In the genomic region with DNA sequence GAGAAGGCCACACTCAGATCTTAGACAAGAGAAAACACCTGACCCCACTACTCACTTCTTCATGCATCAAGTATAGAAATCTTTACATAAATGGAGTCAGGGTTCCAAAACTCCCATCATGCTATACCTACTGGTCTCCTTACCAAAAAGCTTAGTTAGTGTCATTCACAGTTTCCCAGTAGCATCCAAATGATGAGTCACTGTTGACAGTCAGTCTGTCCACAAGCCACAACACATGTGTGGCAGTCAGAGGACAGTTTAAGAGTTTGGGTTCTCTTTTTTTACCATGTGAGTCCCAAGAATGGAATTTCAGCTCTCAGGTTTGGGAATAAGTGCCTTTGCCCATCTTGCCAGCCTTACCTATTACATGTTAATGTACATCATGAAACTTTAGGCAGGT, we compare ENCODE assay signal across 20 mouse cellular contexts. TPM values are rescaled to one million over a fixed set of nuclear protein-coding genes. Genes with fewer than 3 reads are reported as not detected.
"Had no signal": no experiment of that assay in that cellular context is flagged by ENCODE, and none has a peak within 500 bp of the region (broad histone marks: within the 10 kb centered on the region; RNA-seq: fewer than 3 reads in every experiment).

No protein-coding gene starts in this region.

- H3K4me2 ChIP-seq: lung, embryonic 15.5 days; midbrain, embryonic 11.5 days; midbrain, embryonic 13.5 days; midbrain, embryonic 15.5 days; neural tube, embryonic 12.5 days; stomach, embryonic 15.5 days had no signal

- DNase-seq: lung, postnatal 14 days; lung, postnatal 36 days; right cerebral cortex, postnatal 14 days; thymus, adult 2 months; thymus, postnatal 25 days; thymus, postnatal 4 days had no signal

- H3K27ac ChIP-seq: lung, embryonic 15.5 days; macrophage; midbrain, embryonic 13.5 days; midbrain, embryonic 15.5 days; neural tube, embryonic 12.5 days; stomach, embryonic 15.5 days; stomach, postnatal 0 days had no signal

- H3K4me1 ChIP-seq: lung, embryonic 15.5 days; midbrain, embryonic 15.5 days; neural tube, embryonic 12.5 days; stomach, embryonic 15.5 days had no signal

- H3K27me3 ChIP-seq: lung, embryonic 15.5 days; megakaryocyte, embryonic 14.5 days; midbrain, embryonic 13.5 days; midbrain, embryonic 15.5 days; neural tube, embryonic 12.5 days; stomach, embryonic 15.5 days had no signal

- H3K9me3 ChIP-seq: lung, embryonic 15.5 days; megakaryocyte, embryonic 14.5 days; midbrain, embryonic 13.5 days; midbrain, embryonic 15.5 days; neural tube, embryonic 12.5 days; stomach, embryonic 15.5 days had no signal

- ATAC-seq: lung, postnatal 0 days; midbrain, embryonic 13.5 days; midbrain, embryonic 15.5 days had no signal

- H3K9ac ChIP-seq: lung, embryonic 15.5 days; midbrain, embryonic 13.5 days; midbrain, embryonic 15.5 days; neural tube, embryonic 12.5 days; stomach, embryonic 15.5 days had no signal

- H3K4me3 ChIP-seq: lung, embryonic 15.5 days; megakaryocyte, embryonic 14.5 days; midbrain, embryonic 13.5 days; midbrain, embryonic 15.5 days; neural tube, embryonic 12.5 days; stomach, embryonic 15.5 days had no signal

RNA-seq across cellular contexts. Expression of gene Gucy2g, which starts 47.9 kb away (rescaled TPM):
- total RNA-seq: megakaryocyte progenitor cell, adult 5-6 weeks; midbrain, postnatal 0 days; monocyte, adult 5-6 weeks; neutrophil, adult 5-6 weeks had no signal
- polyA plus RNA-seq: macrophage; midbrain, embryonic 11.5 days; midbrain, embryonic 15.5 days; midbrain, postnatal 0 days; neural tube, embryonic 12.5 days had no signal
